Mouse (Mus musculus) forebrain, postnatal 0 days (tissue): ENCODE data around the gene Klhl7. TPM values are rescaled to one million over a fixed set of nuclear protein-coding genes. Genes with fewer than 3 reads are reported as not detected.
A peak's percentile ranks its signal among the peaks of the same experiment; 100 is the strongest.

ENCODE experiments used
- ATAC-seq: fragments of 200-750 bp; cut with Nextera tagmentation; 2 replicates; pipeline ENCODE4 v1.8.0; 2017; ENCODE audit warnings: mild to moderate bottlenecking, moderate library complexity
- DNase-seq: peaks from one replicate; pipeline ENCODE4 v3.0.0-alpha.2; 2015
- H3K27ac ChIP-seq: fragments of 300-500 bp; sonication (generic); 2 replicates; pipeline ENCODE4 v1.5.1; 2014; ENCODE audit warnings: low read depth, mild to moderate bottlenecking, antibody characterized with exemption, low read length, moderate library complexity, mixed read lengths
- H3K27me3 ChIP-seq: fragments of 300-500 bp; sonication (generic); 2 replicates; pipeline ENCODE4 v1.6.1; 2014; ENCODE audit warnings: mild to moderate bottlenecking, low read length, mixed read lengths; ENCODE audit not compliant: insufficient read depth
- H3K36me3 ChIP-seq: fragments of 300-500 bp; sonication (generic); 2 replicates; pipeline ENCODE4 v1.6.1; 2014; ENCODE audit warnings: mild to moderate bottlenecking, moderate library complexity; ENCODE audit not compliant: insufficient read depth
- H3K4me1 ChIP-seq: fragments of 300-500 bp; sonication (generic); 2 replicates; pipeline ENCODE4 v1.6.1; 2014; ENCODE audit warnings: antibody characterized with exemption; ENCODE audit not compliant: insufficient read depth
- H3K4me2 ChIP-seq: fragments of 300-500 bp; sonication (generic); 2 replicates; pipeline ENCODE4 v1.6.1; 2014; ENCODE audit warnings: low read depth, mild to moderate bottlenecking, moderate library complexity
- H3K4me3 ChIP-seq: fragments of 300-500 bp; sonication (generic); 2 replicates; pipeline ENCODE4 v1.5.1; 2014; ENCODE audit warnings: low read depth, low read length, mixed read lengths
- H3K9ac ChIP-seq: fragments of 300-500 bp; sonication (generic); 2 replicates; pipeline ENCODE4 v1.6.1; 2014; ENCODE audit warnings: mild to moderate bottlenecking
- H3K9me3 ChIP-seq: fragments of 300-500 bp; sonication (generic); 2 replicates; pipeline ENCODE4 v1.6.1; 2016; ENCODE audit warnings: low read length
- CTCF ChIP-seq: sonication (generic); IDR thresholded peaks from 2 replicates; pipeline ENCODE4 v1.5.1; 2016; ENCODE audit warnings: antibody characterized with exemption, control low read depth, low read depth
- WGBS: fragments of 180-500 bp; shearing (Covaris S2); extraction: QIAGEN DNeasy Blood & Tissue Kit; methylation state at CpG from one replicate; pipeline ENCODE4 v1.1.7; 2014; 5-methylcytosine and 5-hydroxymethylcytosine counted together
- polyA plus RNA-seq: library from polyadenylated mRNA; unstranded; fragments of >200 nt; fragmentation: Nextera tagmentation; extraction: Ambion mirVana; gene quantifications from 2 replicates; pipeline ENCODE4 v1.2.1, GENCODE M21; 2015
- total RNA-seq: library from RNA; depleted of rRNA; stranded (reverse); fragments of >200 nt; gene quantifications from 2 replicates; pipeline ENCODE4 v1.2.3, GENCODE M21; 2014; rRNA removed

The Klhl7 gene
- total RNA-seq (244 and 250 TPM in 2 replicates), polyA plus RNA-seq (90.5 and 118 TPM in 2 replicates)

- Histone ChIP-seq H3K4me2 (peak within 1 kb of the TSS; percentile 63), H3K9me3 (no peaks in the 10 kb centered on the region), H3K36me3 (no peaks in the 10 kb centered on the region), H3K27me3 (no peaks in the 10 kb centered on the region), H3K27ac (peak within 1 kb of the TSS; percentile 98), H3K9ac (peak within 1 kb of the TSS; percentile 91), H3K4me3 (peak within 1 kb of the TSS; percentile 76), H3K4me1 (peaks cover 17% of the 10 kb centered on the region)
- peak; percentile 94 for ATAC-seq
- under 1% methylated on average over 46 of the region's 47 CpGs for WGBS
- peak; percentile 97 for DNase-seq
- TF ChIP-seq CTCF, result peak; percentile 57
Observed at GRCm38 (mm10) chr5:24100106-24100809, at the start of gene Klhl7. Gene Klhl7, plus strand, starts transcription at chr5:24100605.

GRCm38 (mm10) chr5:24051755-24052675, 48.4 kb upstream of the Klhl7 start:
- 0 out of 2 replicates have a peak, but pooled peaks cover 5% of the 10 kb centered on the region for H3K4me1 ChIP-seq

GRCm38 (mm10) chr5:24053245-24054190, 46.9 kb upstream of the Klhl7 start:
- no peak for ATAC-seq
- Histone ChIP-seq H3K4me1 (no peaks in the 10 kb centered on the region), H3K27me3 (no peaks in the 10 kb centered on the region), H3K4me3 (no peak overlapping the region), H3K9me3 (peaks cover 6% of the 10 kb centered on the region; the same call in 1 of the 2 replicates), H3K36me3 (no peaks in the 10 kb centered on the region), H3K9ac (no peak overlapping the region), H3K4me2 (no peak overlapping the region), H3K27ac (no peak overlapping the region)
- peak; percentile 17 for DNase-seq
- TF ChIP-seq CTCF, result no peak
- WGBS, result 23% methylated on average over 9 of the region's 9 CpGs

More at GRCm38 (mm10) chr5:24051755-24052675, 48.4 kb upstream of the Klhl7 start:
- 68% methylated on average over 16 of the region's 16 CpGs for WGBS
- no peak overlapping the region for H3K4me3 ChIP-seq
- H3K9ac ChIP-seq, result no peak overlapping the region
- no peaks in the 10 kb centered on the region for H3K27me3 ChIP-seq
- no peaks in the 10 kb centered on the region for H3K36me3 ChIP-seq
- ATAC-seq (no peak), DNase-seq (no peak)
- no peak overlapping the region for H3K4me2 ChIP-seq
- no peak for TF ChIP-seq CTCF
- H3K27ac ChIP-seq, result no peak overlapping the region
- H3K9me3 ChIP-seq, result 0 out of 2 replicates have a peak, but pooled peaks cover 6% of the 10 kb centered on the region

GRCm38 (mm10) chr5:24054382-24054781, 46.0 kb upstream of the Klhl7 start:
- H3K27me3 ChIP-seq, result no peaks in the 10 kb centered on the region
- no peak for ATAC-seq
- TF ChIP-seq CTCF, result no peak
- no peaks in the 10 kb centered on the region for H3K36me3 ChIP-seq
- H3K27ac ChIP-seq, result no peak overlapping the region
- H3K4me3 ChIP-seq, result no peak overlapping the region
- WGBS, result 92% methylated on average over 3 of the region's 3 CpGs
- H3K4me1 ChIP-seq, result no peaks in the 10 kb centered on the region
- no peak overlapping the region for H3K9ac ChIP-seq
- no peak for DNase-seq
- peaks cover 6% of the 10 kb centered on the region; the same call in 1 of the 2 replicates for H3K9me3 ChIP-seq
- no peak overlapping the region for H3K4me2 ChIP-seq

GRCm38 (mm10) chr5:24056865-24057264, 43.5 kb upstream of the Klhl7 start:
- H3K9ac ChIP-seq, result no peak overlapping the region
- no peak overlapping the region for H3K4me3 ChIP-seq
- no peak overlapping the region for H3K27ac ChIP-seq
- no peak for TF ChIP-seq CTCF
- H3K36me3 ChIP-seq, result no peaks in the 10 kb centered on the region
- ATAC-seq (no peak), DNase-seq (no peak)
- peaks cover 6% of the 10 kb centered on the region; the same call in 1 of the 2 replicates for H3K9me3 ChIP-seq
- H3K4me2 ChIP-seq, result no peak overlapping the region
- H3K4me1 ChIP-seq, result no peaks in the 10 kb centered on the region
- no peaks in the 10 kb centered on the region for H3K27me3 ChIP-seq
- 92% methylated on average over 2 of the region's 2 CpGs for WGBS

GRCm38 (mm10) chr5:24057592-24057991, 42.8 kb upstream of the Klhl7 start:
- ATAC-seq, result no peak
- no peaks in the 10 kb centered on the region for H3K4me1 ChIP-seq
- DNase-seq, result no peak

More at GRCm38 (mm10) chr5:24057592-24057991, 42.8 kb upstream of the Klhl7 start:
- no peaks in the 10 kb centered on the region for H3K27me3 ChIP-seq
- H3K4me3 ChIP-seq, result no peak overlapping the region
- peaks cover 6% of the 10 kb centered on the region; the same call in 1 of the 2 replicates for H3K9me3 ChIP-seq
- no peak overlapping the region for H3K4me2 ChIP-seq
- no peak overlapping the region for H3K27ac ChIP-seq
- H3K36me3 ChIP-seq, result no peaks in the 10 kb centered on the region
- H3K9ac ChIP-seq, result no peak overlapping the region
- peak; percentile 34 for TF ChIP-seq CTCF
- WGBS, result 73% methylated on average over 3 of the region's 3 CpGs
